Mouse (Mus musculus): ENCODE measurements around the gene Brf1.
A peak's percentile ranks its signal among the peaks of the same experiment; 100 is the strongest.

Gene Brf1

DNA sequence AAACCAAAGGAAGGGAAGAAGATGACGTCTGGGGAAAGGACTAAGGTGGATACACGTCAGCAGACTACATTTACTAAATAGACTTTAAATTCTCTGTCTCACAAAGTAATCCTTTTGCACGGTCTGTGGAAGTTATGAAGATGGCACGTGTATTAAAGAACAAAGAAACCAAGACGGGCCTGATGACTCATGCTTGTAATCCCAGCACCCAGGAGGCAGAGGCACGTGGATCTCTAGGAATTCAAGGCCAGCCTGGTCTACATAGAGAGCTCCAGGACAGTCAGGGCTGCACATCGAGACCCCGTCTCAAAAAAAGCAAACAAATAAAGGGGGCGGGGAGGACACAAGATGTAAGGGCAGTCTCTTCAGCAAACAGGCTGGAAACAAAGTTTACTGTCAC lies 25.8 kb downstream of the Brf1 start:
- no peak for DNase-seq

DNA sequence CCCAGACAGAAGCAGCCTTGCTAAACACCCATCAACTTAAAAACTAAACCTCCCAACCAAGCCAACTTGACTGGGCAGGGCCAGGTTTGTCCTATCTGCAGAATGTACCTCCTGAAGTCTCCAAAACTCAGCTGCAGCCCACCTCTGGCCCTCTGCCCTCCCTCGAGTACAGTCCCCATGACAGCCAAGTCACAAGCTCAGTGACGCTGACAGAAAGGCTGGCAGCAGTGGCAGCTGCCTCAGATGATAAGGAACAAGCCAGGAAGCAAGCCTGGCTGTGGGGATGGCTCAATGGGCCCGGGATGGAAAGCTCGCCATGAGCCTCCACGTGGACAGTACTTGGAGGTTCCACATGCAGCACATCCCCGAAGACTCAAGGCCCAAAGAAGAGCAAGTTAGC lies 30.9 kb downstream of the Brf1 start:
- DNase-seq: no peak

DNA sequence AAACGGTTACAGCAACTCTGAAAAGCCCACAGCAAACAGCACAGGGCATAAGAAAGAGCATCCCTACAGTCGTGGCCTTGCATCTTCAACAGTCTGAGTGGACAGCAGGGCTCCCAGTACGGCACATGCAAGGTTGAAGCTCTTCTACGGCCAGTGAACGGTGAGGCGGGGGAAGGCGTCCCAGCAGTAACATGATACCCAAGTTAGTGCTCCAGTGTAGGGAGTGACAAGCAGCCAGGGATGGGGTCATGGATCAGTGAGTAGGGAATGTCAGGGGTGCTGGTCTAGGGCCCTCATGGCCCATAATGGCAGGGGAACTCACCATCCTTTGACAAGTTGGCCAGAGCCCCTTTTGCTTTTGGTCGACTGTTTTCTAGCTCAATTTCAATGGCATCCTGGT lies 31.6 kb downstream of the Brf1 start:
- no peak for DNase-seq

DNA sequence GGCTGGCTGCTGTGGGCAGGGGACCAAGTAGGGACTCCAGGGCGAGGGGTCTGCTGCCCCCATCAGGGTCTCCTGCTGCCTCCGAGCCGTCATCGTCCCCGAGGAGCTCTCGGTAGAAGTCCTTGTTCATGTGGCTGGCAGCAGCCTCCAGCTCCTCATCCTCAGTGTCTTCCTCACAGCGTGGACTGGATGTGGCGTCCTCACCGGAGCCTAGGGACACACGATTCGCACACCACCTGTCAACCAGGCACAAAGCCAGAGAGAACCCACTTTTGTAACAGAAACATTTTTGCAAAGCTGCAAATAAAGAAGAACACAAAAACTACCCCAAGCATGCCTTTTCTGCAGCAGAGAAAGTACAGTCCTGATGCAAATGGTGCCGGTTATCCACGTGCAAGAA lies 34.7 kb downstream of the Brf1 start:
- no peak for DNase-seq

DNA sequence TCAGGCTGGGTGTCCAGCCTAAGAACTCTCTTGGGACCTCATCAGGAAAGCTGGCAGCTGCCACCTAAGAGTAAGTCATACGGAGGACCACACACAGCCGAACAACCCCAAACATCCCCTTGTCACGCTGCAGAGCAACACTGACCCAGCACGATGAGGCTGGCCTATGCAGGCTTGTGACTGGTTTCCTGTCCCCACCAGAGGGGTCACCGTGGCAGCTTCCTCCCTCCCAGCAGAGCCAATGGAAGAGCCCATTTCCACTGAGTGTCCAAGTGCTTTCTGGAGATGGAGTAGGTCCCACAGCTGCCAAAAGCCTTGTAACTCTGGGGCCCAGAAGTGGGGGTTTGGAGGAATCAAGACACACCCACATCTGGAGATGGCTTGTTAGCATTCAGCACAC lies 38.6 kb downstream of the Brf1 start:
- no peak for DNase-seq

DNA sequence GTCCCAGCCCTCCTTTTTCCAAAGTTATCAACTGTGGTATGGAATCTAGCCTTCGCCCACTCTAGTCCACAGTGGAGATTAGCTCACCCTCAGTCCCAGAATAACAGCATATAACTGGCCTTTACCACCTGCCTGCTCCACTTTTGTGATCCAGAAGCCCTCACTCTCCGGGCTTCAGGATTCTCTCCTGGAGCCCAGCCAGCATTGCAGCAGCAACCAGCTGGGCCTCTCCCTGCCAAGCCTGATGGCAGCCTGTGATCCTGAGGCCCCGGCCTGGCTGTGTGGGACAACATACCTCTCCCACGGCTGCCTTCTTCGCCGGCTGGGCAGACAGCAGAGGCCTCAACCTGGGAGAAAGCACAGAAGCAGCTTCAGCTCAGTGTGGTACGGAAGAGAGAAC lies 39.1 kb downstream of the Brf1 start:
- no peak for DNase-seq

DNA sequence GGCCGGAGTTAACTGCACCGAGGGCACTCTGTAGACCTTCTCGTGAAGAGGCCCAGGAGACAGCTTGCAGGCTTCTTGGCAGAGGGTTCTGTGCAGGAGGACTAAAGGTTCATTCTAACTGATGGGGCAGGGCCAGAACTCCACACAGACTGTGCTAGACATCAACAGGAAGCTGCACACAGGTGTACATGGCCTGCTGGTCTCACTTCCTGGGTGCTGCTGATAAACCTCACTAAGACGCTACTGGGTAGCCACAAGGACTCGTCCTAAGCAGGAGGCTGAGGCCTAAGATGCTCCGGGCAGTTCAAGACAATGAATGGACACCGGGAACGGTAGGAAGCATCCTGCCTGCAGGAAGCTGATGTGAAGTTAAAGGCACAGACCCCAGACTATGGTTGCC lies 41.1 kb downstream of the Brf1 start:
- DNase-seq: no peak

DNA sequence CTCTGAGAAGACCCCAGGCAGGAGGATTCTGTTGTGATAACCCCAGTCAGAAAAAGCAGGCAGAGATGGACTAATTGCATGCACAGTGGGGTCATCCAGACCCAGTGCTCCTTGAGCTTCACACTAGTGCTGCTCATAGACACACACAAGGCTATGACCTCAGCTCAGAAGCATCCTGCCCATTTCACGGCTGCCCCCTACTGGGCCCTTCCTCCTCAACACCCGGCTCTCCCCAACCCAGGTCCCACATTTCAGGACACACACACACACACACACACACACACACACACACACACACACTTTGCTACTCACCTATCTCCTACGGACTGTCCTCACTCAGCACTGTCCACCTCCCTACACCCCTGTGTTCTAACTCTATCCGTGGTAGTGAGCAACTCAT lies 42.2 kb downstream of the Brf1 start:
- DNase-seq: peak in 1 of 2 experiments; percentile 42

DNA sequence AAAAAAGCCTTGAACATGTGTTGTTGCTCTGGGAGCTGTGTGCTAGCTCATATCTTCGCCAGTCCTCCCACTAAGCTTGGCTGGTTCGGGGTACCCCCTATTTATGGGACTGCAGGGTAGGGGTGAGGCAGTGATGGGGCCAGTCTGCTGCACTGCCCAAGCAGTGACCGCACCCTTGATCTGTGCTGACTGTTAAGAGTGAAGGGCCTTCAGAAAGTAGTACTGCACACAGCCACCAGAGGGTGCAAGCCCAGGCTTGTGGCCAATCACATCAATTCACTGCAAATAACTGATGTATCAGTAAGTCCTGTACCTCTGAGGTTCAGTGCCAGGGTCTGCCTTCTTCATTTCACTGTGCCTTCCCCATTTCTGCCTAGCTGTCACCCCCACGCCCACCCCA lies 44.7 kb downstream of the Brf1 start:
- peak; percentile 62 to 82 for DNase-seq

DNA sequence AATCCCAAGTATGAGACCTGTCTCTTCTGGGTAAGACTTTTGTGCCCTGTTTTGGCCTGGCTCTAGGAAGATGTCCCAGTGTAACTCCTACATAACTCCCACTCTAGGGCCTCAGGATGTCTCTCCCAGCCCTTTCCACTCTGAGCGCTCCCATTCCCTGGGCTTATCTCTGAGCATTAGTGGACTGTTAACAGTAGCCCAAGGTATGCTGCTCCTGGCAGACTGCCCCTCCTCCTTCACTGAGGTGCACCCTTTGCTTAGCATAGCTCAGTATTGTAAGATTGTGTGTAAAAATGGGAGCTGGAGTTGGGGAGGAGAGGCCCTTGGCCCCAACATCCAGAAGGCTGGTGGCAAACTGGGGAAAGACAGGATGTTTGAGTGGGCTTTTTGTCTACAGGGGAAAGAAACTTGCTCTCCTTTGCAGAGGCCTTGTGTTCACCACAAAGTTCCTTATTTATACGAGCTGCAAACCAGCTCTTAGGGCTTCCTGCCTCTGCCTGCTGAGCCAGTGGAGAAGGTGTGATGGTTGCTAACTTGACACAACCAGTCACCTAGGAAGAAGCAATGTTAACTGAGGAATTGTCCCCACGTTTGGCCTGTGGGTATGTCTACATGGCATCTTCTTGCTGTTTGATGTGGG lies 47.5 kb downstream of the Brf1 start:
- DNase-seq: no peak

DNA sequence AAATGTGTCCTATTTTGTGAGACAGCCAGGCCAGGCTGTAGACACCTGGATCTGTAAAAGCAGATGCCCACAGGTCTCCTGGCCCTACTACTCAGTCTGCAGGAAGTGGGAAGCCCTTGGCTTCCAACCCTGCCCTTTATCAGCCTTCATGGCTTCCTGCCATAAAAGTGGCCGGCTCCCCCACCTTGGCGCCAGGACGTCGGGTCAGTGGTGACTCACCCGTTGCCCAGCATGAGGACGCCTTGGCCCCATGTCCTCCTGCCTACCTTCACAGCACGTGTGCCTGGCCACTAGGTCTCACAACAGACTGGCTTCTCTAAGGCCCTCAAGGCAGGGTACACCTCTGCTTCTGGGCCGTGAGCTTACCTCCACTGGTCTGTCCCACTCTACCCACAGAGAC lies 48.1 kb downstream of the Brf1 start:
- peak; percentile 51 for DNase-seq

DNA sequence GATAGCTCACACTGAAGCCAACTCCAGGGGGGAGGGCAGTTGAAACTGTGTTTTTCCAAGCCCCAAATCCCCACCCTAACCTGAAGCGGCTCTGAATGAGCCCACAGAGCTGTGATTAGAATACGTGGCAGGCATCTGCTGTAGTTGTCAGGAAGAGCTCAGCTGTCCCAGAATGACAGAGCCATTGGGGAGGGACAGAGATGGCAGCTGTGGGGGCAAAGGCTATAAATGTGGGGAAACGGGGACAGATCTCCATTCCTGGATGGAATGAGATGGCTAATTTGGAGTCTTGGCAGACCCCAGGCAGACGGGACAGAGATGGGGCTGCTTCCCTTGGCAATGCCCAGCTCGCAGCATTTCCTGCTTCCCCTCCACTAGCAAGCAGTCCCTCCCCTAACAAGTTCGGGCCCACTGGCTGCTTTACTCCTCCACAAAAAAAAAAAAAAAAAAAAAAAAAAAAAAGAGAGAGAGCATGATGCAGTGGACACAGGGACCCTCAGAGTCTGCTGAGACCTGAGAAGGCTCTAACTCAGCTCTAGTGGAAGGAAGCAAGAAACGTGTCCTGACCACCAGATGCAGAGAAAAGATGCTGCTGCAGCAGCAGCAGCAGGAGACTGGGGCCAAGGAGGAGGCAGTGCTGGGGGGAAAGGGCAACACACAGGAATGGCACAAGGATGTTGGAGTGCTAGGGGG lies 49.2 kb downstream of the Brf1 start:
- no peak for DNase-seq

DNA sequence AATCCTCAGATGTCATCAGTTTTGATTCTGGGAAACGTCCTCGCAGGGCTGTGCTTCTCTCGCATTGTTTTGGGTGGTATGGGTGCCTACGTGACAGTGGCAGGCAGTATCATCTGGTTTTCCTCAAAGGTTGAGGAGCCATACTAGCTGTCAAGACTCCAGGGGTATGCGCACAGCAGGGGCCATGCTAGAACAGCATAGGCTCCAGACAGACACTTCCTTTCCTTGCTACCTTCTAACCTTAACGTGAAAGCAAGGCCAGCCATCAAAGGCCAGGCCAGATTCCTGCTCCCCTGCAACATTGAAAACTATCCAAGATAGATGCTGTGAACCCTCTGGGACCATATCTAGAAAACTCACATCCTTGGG lies 49.8 kb downstream of the Brf1 start:
- DNase-seq: no peak

DNA sequence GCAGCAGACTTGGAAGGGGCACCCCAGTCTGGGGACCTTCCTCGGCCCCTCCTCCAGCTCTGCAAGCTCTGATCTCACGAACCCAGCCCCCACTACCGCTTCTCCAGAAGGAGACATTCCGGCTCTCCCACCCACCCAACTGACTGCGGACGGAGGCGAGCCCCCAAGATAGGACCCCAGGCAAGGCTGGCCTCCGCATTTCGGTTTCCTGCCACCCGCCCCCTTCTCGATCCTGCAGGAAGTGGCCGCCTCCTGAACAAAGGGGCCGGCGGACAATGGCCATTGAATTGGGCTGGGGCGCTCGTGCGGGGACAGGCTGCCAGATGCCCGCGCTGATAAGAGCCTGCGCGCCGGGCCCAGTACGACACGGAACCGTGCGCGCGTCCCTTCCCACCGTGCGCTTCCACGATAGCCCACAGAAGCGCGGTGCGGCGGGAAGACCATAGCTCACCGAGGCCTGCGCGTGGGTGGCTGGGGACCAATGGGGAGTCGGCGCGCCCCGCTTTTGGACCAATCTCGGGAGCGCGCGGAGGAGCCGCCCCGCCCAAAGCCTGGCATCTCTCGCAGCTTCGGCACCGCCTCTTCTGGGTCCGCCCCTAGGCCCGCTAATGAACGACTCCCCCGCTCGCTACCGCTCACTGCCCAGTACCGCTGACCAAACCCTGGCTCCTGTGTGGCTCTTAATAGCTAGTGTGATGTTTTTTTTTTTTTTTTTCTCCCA lies 50.3 kb downstream of the Brf1 start:
- DNase-seq: peak; percentile 76 to 80

DNA sequence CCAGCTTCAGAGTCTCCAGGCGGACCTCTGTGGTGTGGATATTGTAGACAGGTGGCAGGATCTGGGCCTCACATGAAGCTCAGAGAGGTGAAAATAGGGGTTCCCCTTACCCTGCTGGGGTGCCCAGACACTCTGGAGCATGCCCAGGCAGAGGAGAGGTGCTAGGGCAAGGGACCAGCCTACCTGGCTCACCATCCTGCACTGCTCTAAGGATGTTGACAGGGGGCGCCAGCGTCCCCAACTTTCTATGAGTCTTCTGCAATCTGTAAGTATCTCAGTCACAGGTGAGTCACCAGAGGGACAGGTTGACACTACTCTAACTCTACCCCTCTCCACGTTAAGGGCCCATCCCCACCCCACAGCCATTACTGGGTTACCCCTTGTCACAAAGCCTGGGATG lies 53.2 kb downstream of the Brf1 start:
- no peak for DNase-seq

DNA sequence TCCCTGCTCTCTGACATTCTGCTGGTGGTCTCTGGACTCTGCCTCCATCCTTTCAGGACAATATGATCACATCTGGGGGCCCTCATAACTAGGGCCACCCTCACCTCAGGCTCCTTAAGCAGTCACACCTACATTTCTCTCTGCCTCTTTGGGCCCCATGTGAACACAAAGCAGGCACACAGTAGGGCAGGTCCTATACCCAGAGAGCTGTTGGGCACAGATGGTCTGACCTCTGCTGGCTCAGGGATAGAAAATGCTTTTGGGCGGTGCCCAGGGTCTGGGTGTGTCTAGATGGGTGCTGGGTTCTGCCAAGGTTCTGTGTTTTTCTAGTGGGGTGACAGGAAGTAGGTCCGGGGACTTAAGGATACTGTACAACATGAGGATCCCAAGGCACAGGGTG lies 56.8 kb downstream of the Brf1 start:
- DNase-seq: no peak

DNA sequence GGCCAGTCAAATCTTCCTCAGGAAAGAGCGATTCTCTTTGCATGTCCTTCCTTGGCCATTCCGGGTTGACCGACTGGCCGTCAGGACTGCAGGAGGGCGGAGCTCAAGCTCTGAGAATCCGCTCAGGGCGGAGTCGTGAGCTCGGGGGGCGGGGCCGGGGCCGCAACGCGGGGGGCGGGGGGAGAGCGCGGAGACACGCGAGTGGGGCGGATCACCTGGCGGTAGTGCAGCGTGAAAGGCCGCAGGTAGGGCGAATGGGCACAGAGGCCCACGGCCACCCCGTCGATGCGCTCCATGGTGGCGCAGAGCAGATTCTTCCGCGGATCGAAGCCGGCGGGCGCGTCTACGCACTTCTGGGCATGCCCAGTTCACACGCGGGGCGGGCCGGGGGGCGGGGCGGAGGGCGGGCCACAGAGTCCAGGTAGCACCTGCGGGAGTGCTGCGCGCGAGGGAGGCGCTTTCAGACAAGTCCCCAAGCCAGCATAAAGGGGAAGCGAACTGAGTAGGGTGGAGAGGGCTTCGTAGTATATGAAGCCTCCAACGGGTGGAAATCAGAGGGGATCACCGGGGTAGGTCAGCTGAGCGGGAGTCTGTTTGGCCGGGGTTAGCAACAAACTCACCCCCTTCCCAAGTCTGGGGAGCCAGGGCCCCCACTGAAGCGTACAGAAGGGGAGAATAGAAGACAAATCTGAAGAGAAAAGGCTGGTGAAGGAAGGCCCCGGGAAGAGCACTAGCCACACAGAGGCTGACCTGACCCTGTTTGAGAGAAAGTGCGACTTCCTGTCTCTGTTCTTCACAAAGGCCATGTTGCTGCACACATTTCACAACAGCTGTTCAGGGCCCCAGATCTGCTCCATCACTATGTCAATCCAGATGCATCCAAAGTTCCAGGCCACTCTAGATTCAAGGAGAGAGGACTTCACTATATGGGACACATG lies 58.5 kb downstream of the Brf1 start, which contains the start of gene Nudt14:
TSS of gene Nudt14 (minus strand) at position 349 of the 938 bp plus-strand sequence.
- DNase-seq: peak; percentile 73 to 79

DNA sequence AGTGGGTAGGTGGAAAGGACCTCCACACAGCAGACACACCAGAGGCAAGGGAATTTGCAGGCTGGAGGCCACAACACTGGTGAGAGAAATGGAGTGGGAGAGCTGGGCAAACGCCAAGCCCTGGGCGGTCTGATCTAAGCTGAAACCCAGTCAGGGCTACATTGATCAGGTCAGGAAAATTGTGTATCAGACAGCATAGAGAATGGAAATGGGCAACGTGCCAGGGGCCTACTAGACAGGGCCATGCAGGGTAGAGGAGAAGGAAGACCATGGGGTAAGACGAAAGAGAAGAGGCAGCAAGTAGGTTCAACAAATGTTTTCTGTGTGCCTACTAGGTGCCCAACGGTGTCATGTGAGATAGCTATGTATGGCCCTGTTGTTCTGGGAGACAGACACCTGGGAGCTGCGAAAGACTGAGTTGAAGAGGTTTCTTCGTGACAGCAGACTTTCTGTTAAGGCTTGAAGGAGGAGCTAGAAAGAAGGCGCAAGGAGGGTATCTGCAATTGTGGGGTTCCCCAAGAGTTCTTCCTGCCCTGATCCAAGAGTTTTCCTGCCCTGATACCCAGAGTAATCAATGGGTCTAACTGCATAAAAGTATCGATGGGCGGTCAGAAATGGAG lies 59.2 kb downstream of the Brf1 start:
- DNase-seq: peak; percentile 44 to 49

DNA sequence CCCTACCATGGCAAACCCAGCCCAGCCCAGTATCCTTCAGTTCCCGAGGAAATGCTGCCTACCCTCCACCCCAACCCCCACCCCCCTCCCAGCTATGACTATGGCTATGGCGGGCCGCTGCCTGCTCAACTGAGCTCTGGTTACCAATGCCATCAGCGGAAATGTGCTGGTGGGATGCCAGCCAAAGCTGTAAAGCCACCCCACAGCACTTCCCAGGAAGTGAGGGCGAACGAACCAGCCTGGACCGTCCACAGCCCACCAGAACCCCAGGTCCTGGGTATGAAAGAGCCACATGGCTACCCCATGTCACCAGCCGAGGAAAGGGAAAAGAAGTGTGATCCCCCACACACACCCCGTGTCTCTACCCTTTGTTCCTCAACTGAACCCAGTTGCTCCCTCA lies 59.8 kb downstream of the Brf1 start:
- no peak for DNase-seq

DNA sequence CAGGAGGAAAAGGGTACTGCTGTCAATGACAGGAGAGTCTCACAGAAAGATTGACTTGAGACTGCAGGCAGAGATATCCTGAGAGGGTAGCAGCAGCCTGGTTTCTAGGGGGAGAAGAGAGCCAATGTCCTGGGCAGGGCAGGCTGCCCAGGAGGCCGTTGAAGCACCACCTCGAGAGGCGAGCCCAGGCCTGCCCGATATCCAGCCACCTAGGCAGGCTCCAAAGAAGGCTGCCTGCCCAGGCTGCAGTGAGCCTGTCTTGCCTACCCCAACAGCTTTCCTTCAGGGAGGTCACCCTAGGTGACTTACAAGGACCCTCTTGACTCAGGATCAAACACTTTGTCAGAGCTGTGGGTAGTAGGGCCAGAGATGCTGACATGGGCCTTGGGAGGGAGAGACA lies 60.3 kb downstream of the Brf1 start:
- DNase-seq: no peak

DNA sequence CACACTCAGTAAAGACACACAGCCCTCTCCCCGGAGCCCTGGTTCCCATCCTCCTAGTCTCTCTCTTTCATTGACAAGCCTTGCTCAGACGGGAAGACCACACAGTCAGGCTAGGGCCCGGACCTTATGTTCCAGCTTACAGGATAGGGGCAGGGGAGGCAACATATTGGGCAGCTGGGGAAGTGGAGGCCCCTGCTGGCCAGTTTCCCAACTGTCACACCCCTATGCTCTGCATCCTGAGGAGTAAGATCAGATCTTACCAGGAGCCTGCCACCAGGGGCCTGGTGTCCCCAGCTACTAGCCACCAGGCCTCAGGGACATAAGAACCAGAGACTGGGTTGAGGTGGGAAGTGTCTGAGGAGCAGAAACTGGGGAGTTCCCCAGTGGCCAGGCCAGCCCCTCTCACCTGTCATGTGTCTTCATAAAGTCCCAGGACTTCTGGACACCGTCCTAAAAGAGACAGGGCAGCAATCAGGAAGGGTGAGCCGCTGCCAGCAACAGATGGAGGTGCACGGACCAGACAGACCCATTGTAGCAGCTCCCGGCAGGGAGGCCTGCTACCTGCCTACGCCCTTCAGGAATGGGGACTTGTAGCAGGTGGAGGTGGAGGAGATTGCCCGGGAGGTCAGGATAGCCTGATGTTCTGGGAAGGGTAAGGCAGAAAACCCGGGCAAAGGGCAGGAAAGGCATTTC lies 61.5 kb downstream of the Brf1 start:
- DNase-seq: no peak

DNA sequence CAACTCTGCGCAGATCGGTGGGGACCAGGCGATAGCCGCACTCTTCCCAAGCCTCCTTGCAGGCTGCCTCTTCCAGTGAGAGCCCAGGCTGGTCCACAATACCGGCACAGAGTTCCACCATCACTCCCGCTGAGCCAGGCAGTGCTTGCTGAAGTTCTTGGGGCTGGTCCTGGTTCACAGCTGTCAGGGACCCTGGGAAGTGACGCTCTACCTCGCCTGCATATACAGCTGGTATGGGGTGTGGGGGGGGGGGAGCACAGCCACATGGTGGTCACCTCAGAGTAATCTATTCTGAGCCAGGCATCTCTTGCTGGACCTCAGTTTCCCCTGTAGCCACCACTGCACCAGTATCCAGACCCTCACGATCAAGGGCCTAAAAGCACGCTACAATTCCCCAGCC lies 62.1 kb downstream of the Brf1 start:
- DNase-seq: no peak
